Mouse (Mus musculus): ENCODE results near the gene Ltbr.

- TF ChIP-seq CTCF (IDR thresholded peaks at IDR 0.05; ENCODE audit: borderline replicate concordance, insufficient read depth, low read length) (no peak), POLR2A (IDR thresholded peaks at IDR 0.05; ENCODE audit: low read depth, low read length) (no peak)
Observed at GRCm38 (mm10) chr6:125268799-125269198, 44.9 kb downstream of the Ltbr start.
